Mouse (Mus musculus) adrenal gland, adult 18-20 months (tissue): ENCODE measurements around the gene Nudt16l1. TPM values are rescaled to one million over a fixed set of nuclear protein-coding genes. Genes with fewer than 3 reads are reported as not detected.

Experiments
- DNase-seq, 2 experiments: peaks; one replicate each; pipeline ENCODE4 v3.0.0; 2021 to 2022; ENCODE audit warnings: low spot score in 2 of 2
- total RNA-seq, 2 experiments: library from RNA; stranded (reverse); gene quantifications; 1 replicate in 1 of 2; 2 replicates in 1 of 2; pipeline ENCODE4 v1.2.3; 2021

Nudt16l1 gene
- total RNA-seq, 2 experiments from 2014 or later: 46.1 to 62.3 TPM

- DNase-seq: no peak
Observed at GRCm38 (mm10) chr16:4912907-4913782, 25.4 kb upstream of the Nudt16l1 start.

GRCm38 (mm10) chr16:4913783-4914735, 24.5 kb upstream of the Nudt16l1 start:
- DNase-seq: peak; percentile 88 to 89

GRCm38 (mm10) chr16:4915931-4916330, 22.6 kb upstream of the Nudt16l1 start:
- DNase-seq: no peak

- DNase-seq: no peak
Observed at GRCm38 (mm10) chr16:4916608-4917007, 22.0 kb upstream of the Nudt16l1 start.

GRCm38 (mm10) chr16:4920556-4920955, 18.0 kb upstream of the Nudt16l1 start:
- no peak for DNase-seq

GRCm38 (mm10) chr16:4922481-4922880, 16.1 kb upstream of the Nudt16l1 start:
- DNase-seq: no peak

GRCm38 (mm10) chr16:4923996-4924395, 14.6 kb upstream of the Nudt16l1 start:
- DNase-seq: no peak

- no peak for DNase-seq
Observed at GRCm38 (mm10) chr16:4927967-4928366, 10.6 kb upstream of the Nudt16l1 start.

GRCm38 (mm10) chr16:4928474-4928873, 10.1 kb upstream of the Nudt16l1 start:
- DNase-seq: no peak

GRCm38 (mm10) chr16:4932429-4932828, 6.1 kb upstream of the Nudt16l1 start:
- DNase-seq: no peak

- DNase-seq: no peak
Observed at GRCm38 (mm10) chr16:4935430-4935829, 3.1 kb upstream of the Nudt16l1 start.

- no peak for DNase-seq
Observed at GRCm38 (mm10) chr16:4935931-4936703, 2.4 kb upstream of the Nudt16l1 start.

GRCm38 (mm10) chr16:4937351-4938190, 990 bp upstream of the Nudt16l1 start:
- DNase-seq: no peak

GRCm38 (mm10) chr16:4938989-4939388, 428 bp downstream of the Nudt16l1 start:
- DNase-seq: peak; percentile 92 to 93

- peak in 1 of 2 experiments; percentile 39 for DNase-seq
Observed at GRCm38 (mm10) chr16:4939412-4939811, 851 bp downstream of the Nudt16l1 start.

GRCm38 (mm10) chr16:4940311-4940850, 1.8 kb downstream of the Nudt16l1 start:
- DNase-seq: no peak

- no peak for DNase-seq
Observed at GRCm38 (mm10) chr16:4941016-4941415, 2.5 kb downstream of the Nudt16l1 start.

GRCm38 (mm10) chr16:4942868-4943267, 4.3 kb downstream of the Nudt16l1 start:
- no peak for DNase-seq

- no peak for DNase-seq
Observed at GRCm38 (mm10) chr16:4943431-4943830, 4.9 kb downstream of the Nudt16l1 start.

GRCm38 (mm10) chr16:4945415-4945814, 6.9 kb downstream of the Nudt16l1 start:
- no peak for DNase-seq
